Mouse (Mus musculus) liver, embryonic 14.5 days (tissue): ENCODE results near the gene 5430419D17Rik.

Source experiments
- CTCF ChIP-seq: IDR thresholded peaks from 2 replicates; pipeline ENCODE4 v1.5.1; 2016; ENCODE audit warnings: antibody characterized with exemption, low read depth, control low read depth
- EP300 ChIP-seq: IDR thresholded peaks from 2 replicates; pipeline ENCODE4 v1.6.1; 2016; ENCODE audit warnings: antibody characterized with exemption, low read depth

GRCm38 (mm10) chr7:131187996-131188395 is 13.8 kb downstream of the 5430419D17Rik start:
- TF ChIP-seq CTCF (no peak), EP300 (no peak)
